Mouse (Mus musculus): ENCODE measurements around the gene Casp7.
"Not testable (repeated sequence)": the region's sequence is repeated elsewhere in the genome, so short reads cannot be mapped to it uniquely, and the experiment has no call there.

Gene Casp7

DNA sequence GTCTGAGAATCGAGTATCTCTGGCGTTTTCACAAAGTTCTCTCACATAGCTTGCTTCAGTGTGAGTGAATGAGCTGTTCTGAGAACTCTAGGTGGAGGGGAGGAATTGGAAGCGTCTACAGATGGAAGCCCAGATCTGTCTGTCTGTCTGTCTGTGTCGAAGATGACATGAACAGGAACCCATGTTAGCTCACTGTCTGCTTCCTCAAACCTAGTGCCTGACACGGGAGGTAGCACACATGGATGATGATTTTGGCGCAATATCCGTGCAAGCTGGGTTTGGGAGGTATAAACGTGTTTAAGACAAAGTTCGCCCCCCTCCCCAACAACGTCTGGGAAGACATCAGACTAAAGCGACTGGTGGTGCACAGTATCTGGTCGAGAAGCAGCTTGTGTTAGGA, 702 bp upstream of the Casp7 start:
- no peaks in the 10 kb centered on the region for H3K36me3 ChIP-seq (ENCODE audit: control insufficient read depth, insufficient read depth, low read length, poor library complexity, severe bottlenecking)
- DNase-seq (ENCODE audit: low read depth, low spot score) = peak; percentile 40
- H3K27me3 ChIP-seq (ENCODE audit: control insufficient read depth, insufficient read depth, low read length, poor library complexity, severe bottlenecking) = no peaks in the 10 kb centered on the region

DNA sequence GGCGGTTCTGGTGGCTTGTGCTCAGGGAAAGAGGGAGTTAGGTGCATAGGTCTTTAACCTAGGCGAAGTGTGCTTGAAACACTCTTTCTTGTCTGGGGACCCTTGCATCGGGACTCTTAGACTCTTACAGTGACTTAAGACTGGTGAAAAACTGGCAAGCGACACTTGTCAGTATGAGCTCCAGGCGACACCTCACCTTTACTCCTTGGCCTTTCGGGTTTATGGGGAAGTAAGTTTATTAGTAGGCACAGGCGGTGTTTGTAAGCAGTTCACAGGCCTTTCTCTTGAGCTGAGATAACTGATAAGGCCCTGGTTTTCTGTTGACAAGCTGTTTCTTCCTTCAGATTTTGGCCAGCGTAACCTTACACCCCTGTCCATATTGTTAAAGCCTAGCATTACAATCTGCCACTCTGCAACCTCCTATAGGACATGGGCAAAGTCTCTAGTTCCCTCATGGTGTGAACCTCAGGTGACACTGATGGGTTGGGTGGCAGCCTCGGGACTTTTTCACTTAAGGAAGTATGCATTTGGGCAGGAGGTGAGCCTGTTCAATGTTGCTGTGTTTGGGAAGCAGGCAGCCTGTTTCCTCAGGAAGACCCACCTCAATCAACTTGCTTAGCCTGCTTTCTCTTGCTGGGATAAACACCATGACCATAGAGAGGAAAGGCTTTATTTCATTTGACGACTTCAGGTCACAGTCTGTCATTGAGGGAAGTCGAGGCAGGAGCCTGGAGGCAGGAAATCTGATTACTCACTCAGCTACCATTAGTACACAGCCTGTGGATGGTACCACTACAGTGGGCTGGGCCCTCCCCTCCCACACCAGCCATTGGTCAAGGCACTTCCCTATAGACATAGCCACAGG, 966 bp downstream of the Casp7 start:
- H3K36me3 ChIP-seq (ENCODE audit: control insufficient read depth, insufficient read depth, low read length, poor library complexity, severe bottlenecking) = no peaks in the 10 kb centered on the region
- peak; percentile 24 for DNase-seq (ENCODE audit: low read depth, low spot score)
- no peaks in the 10 kb centered on the region for H3K27me3 ChIP-seq (ENCODE audit: control insufficient read depth, insufficient read depth, low read length, poor library complexity, severe bottlenecking)

DNA sequence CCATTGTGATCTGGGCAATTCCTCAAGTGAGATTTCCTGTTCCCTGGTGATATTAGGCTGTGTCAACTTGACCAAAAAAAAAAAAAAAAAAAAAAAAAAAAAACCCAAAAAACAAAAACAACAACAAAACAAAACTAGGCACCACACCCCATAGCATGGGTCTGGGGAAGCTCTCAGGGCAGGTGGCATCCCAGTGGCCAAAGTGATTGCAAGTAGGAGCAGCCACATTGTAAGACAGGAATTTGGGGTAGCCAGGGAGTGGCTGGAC, 1.5 kb downstream of the Casp7 start:
- no peak for DNase-seq (ENCODE audit: low read depth, low spot score)
- Histone ChIP-seq H3K27me3 (ENCODE audit: control insufficient read depth, insufficient read depth, low read length, poor library complexity, severe bottlenecking) (no peaks in the 10 kb centered on the region), H3K36me3 (ENCODE audit: control insufficient read depth, insufficient read depth, low read length, poor library complexity, severe bottlenecking) (no peaks in the 10 kb centered on the region)

DNA sequence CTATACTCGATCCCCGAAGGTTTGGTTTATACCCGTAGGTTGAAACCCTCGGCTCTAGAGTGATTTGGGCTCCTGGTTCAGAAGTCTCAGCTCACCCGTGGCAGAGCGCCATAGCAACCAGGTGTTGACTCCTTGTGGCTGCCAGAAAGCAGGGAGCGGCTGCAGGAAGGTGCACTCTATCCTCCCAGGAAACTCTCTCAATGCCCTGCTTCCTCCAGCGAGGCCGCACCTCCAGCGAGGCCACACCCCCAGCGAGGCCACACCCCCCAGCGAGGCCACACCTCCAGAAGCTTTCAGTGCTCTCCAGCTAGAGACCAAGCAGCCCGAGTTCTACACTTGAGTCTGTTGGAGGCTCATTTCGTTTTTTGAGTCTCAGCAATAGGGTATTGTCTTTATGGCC, 3.3 kb downstream of the Casp7 start:
- Histone ChIP-seq H3K36me3 (ENCODE audit: control insufficient read depth, insufficient read depth, low read length, poor library complexity, severe bottlenecking) (no peaks in the 10 kb centered on the region; the same call in 1 of the 2 replicates), H3K27me3 (ENCODE audit: control insufficient read depth, insufficient read depth, low read length, poor library complexity, severe bottlenecking) (no peaks in the 10 kb centered on the region)
- peak; percentile 77 for DNase-seq (ENCODE audit: low read depth, low spot score)

DNA sequence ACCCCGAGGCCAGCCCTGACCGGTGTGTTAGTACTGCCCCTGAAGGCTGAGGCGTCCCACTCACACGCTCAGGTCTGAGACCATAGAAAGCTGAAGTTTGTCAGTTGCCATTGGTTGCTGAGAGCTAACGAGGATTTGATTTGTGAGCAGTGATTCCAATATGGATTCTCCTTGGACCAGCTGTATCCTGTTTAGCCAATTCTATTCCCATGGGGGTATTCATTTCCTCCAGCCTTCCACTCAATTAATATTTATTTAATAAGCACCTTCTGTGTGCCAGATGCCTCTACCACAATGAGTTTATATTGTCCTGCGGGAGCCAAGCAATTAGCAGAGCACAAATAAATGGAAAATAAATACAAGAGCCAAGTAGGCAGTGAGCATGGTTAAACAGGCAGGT, 4.9 kb downstream of the Casp7 start:
- no peak for DNase-seq (ENCODE audit: low read depth, low spot score)
- no peaks in the 10 kb centered on the region; the same call in 1 of the 2 replicates for H3K36me3 ChIP-seq (ENCODE audit: control insufficient read depth, insufficient read depth, low read length, poor library complexity, severe bottlenecking)
- H3K27me3 ChIP-seq (ENCODE audit: control insufficient read depth, insufficient read depth, low read length, poor library complexity, severe bottlenecking) = no peaks in the 10 kb centered on the region

DNA sequence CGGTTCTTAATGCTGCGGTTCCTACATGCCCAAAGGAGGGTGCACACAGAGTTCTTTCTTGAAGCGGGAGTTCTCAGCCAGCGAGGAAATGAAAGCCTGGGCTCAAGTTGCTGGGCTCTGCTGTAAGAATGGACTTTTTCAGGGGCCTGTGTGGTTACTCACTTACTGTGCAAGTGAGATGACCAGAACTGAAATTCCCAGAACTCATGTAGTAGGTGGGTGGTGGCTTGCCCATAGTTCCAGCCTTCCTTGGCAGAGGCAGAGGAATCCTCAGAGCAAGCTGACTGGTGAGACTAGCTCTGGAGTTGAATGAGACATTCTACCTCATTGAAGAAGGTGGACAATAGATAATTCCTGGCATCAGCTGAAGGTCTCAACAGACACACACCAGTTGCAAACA, 8.9 kb downstream of the Casp7 start:
- Histone ChIP-seq H3K36me3 (ENCODE audit: control insufficient read depth, insufficient read depth, low read length, poor library complexity, severe bottlenecking) (no peaks in the 10 kb centered on the region; the same call in 1 of the 2 replicates), H3K27me3 (ENCODE audit: control insufficient read depth, insufficient read depth, low read length, poor library complexity, severe bottlenecking) (no peaks in the 10 kb centered on the region)
- no peak for DNase-seq (ENCODE audit: low read depth, low spot score)

DNA sequence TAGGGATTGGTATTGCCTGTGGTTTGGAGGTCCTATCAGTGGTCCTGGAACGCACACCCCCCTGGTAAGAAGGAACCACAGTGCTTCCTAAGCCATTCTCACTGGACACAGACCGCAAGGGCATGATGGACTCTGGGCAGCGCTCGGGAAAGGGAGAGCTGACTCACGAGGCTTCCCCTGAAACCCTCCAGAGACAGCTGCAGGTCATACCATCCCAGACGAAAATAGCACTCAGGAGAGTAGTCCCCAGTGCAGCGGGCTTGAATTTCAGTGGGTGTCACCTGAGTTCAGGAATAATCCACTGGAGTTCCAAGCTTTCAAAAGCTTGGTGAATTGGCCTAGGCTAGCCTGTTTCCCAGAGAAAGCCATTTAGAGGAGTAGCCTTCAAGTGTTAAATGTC, 9.7 kb downstream of the Casp7 start:
- DNase-seq (ENCODE audit: low read depth, low spot score) = no peak
- Histone ChIP-seq H3K36me3 (ENCODE audit: control insufficient read depth, insufficient read depth, low read length, poor library complexity, severe bottlenecking) (no peaks in the 10 kb centered on the region; the same call in 1 of the 2 replicates), H3K27me3 (ENCODE audit: control insufficient read depth, insufficient read depth, low read length, poor library complexity, severe bottlenecking) (no peaks in the 10 kb centered on the region)

DNA sequence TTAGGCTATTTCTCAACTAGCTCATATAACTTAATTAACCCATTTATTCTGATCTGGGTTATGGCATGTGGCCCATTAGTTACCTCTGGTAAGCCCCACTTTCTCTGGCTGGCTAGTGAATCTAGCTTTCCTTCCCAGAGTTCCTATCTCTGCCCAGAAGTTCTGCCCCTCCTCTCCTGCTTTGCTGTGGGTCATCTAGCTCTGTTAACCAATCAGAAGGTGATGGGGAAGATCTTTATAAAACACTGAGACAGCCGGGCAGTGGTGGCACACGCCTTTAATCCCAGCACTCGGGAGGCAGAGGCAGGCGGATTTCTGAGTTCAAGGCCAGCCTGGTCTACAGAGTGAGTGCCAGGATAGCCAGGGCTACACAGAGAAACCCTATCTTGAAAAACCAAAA, 13.0 kb downstream of the Casp7 start:
- not testable (repeated sequence) for H3K27me3 ChIP-seq (ENCODE audit: control insufficient read depth, insufficient read depth, low read length, poor library complexity, severe bottlenecking); DNase-seq (ENCODE audit: low read depth, low spot score); H3K36me3 ChIP-seq (ENCODE audit: control insufficient read depth, insufficient read depth, low read length, poor library complexity, severe bottlenecking)

DNA sequence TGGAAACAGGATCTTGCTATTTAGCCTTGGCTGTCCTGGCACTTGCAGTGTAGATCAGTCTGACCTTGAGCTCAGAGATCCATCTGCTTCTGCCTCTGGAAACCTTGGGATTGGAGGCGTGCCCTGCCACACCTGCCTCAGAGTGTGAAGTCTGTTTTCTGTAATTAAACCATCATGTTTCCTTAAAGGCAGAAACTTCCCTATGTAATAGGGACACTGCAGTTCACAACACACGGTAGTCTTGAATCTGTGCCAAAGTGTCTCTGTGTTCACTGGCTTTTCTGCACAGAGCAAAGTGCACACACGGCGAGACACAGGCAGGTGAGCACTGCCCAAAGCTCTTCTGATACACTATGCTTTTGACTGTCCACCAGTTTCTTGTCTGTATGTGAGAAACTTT, 21.5 kb downstream of the Casp7 start:
- DNase-seq (ENCODE audit: low read depth, low spot score) = no peak
- Histone ChIP-seq H3K27me3 (ENCODE audit: control insufficient read depth, insufficient read depth, low read length, poor library complexity, severe bottlenecking) (no peaks in the 10 kb centered on the region), H3K36me3 (ENCODE audit: control insufficient read depth, insufficient read depth, low read length, poor library complexity, severe bottlenecking) (0 out of 2 replicates have a peak, but pooled peaks cover 2% of the 10 kb centered on the region)

DNA sequence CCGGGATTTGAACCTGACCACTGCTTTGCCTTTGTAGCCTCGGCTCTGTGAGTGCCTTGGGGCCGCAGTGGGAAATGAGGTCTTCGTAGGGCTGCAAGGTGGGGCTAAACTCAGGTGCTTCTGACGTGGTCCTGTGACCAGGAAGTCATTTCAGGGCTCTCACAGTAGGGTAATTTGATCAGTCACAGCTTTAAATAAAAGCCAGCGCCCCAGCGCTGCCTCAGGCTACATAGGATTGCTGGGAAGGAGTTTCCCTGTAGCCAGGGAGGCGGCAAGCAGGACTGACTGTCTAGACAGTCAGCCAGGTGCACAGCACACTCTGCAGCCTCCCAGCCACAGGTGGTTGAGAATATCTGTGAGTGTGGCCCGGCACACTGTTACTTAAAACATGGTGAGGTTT, 22.5 kb downstream of the Casp7 start:
- no peaks in the 10 kb centered on the region for H3K27me3 ChIP-seq (ENCODE audit: control insufficient read depth, insufficient read depth, low read length, poor library complexity, severe bottlenecking)
- 0 out of 2 replicates have a peak, but pooled peaks cover 2% of the 10 kb centered on the region for H3K36me3 ChIP-seq (ENCODE audit: control insufficient read depth, insufficient read depth, low read length, poor library complexity, severe bottlenecking)
- DNase-seq (ENCODE audit: low read depth, low spot score) = no peak

DNA sequence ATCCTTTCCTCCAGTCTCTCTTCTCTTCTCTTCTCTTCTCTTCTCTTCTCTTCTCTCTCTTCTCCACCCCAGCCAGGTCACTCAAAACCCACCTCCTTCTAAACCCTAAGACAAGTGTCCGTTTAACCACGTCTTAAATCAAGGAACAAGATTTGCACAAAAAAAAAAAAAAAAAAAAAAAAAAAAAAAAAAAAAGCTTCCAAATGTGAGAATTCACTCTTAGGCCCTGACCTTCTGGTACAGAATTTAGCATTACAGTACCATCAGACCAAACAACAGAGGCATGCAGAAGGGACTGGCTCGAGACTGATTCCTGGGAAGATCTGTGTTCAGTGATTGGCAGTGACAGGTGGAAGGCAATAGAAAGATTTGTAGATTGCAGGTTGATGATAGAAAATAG, 23.4 kb downstream of the Casp7 start:
- Histone ChIP-seq H3K36me3 (ENCODE audit: control insufficient read depth, insufficient read depth, low read length, poor library complexity, severe bottlenecking) (peaks cover 4% of the 10 kb centered on the region; the same call in 1 of the 2 replicates), H3K27me3 (ENCODE audit: control insufficient read depth, insufficient read depth, low read length, poor library complexity, severe bottlenecking) (no peaks in the 10 kb centered on the region)
- no peak for DNase-seq (ENCODE audit: low read depth, low spot score)

DNA sequence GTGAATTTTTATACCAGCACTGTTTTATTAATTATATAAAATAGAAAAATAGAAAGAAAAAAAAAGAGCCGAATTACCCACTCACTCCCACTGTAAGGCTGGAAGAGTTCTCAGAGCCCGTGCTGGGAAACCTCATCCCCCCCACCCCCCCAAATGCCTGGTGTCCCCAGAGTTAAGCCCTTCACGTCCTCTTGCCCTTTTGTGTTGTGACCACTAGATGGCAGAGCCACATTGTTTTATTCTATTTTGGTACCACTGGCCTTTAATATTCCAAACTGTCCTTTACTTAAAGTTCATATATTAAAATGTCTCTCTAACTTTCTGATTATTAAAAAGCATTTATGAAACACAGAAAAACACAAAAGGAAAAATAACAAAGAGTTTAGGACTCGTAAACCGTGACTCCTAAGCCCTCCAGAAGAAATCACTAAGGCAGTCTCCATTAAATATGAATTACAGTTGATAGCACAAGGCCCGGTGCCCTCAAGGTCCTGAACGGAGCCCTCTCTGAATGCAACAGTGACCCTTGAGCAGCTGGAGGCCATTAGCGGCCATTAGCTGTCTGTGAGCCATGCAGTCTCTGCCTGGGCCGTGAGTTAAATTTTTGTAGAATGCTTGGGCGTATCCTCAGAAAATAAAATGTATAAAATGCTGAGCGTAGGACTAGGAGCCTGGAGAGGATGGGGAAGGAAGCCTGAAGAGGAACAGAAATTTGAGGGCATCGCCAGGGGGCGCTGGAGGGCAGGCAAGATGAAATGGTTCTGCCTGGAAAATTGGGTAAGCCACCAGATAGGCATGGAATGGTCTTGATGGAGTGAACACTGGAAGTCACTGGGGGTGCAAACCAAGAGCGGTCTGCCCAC, 25.8 kb downstream of the Casp7 start:
- H3K36me3 ChIP-seq (ENCODE audit: control insufficient read depth, insufficient read depth, low read length, poor library complexity, severe bottlenecking) = peaks cover 4% of the 10 kb centered on the region; the same call in 1 of the 2 replicates
- no peaks in the 10 kb centered on the region for H3K27me3 ChIP-seq (ENCODE audit: control insufficient read depth, insufficient read depth, low read length, poor library complexity, severe bottlenecking)
- peak; percentile 63 for DNase-seq (ENCODE audit: low read depth, low spot score)

DNA sequence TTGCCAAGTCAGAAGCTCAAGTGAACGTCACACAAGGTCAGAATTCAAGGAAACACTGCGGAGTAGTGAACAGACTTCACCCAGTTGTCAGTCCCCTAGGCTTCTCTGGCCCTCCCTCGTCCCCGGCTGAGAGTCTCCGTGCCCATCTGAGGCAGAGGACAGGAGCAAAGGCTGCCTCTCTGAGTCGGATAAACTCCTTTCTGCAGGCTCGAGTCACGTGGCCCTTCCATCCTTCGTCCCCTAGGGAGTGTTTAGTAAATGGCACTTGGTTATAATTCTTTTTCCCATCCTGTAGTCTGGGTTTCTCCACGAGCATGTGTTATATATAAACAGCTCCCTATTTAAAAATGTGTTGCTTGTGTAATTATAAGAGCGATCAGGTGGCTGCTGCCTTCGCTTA, 26.4 kb downstream of the Casp7 start:
- Histone ChIP-seq H3K27me3 (ENCODE audit: control insufficient read depth, insufficient read depth, low read length, poor library complexity, severe bottlenecking) (no peaks in the 10 kb centered on the region), H3K36me3 (ENCODE audit: control insufficient read depth, insufficient read depth, low read length, poor library complexity, severe bottlenecking) (peaks cover 4% of the 10 kb centered on the region; the same call in 1 of the 2 replicates)
- DNase-seq (ENCODE audit: low read depth, low spot score) = no peak

DNA sequence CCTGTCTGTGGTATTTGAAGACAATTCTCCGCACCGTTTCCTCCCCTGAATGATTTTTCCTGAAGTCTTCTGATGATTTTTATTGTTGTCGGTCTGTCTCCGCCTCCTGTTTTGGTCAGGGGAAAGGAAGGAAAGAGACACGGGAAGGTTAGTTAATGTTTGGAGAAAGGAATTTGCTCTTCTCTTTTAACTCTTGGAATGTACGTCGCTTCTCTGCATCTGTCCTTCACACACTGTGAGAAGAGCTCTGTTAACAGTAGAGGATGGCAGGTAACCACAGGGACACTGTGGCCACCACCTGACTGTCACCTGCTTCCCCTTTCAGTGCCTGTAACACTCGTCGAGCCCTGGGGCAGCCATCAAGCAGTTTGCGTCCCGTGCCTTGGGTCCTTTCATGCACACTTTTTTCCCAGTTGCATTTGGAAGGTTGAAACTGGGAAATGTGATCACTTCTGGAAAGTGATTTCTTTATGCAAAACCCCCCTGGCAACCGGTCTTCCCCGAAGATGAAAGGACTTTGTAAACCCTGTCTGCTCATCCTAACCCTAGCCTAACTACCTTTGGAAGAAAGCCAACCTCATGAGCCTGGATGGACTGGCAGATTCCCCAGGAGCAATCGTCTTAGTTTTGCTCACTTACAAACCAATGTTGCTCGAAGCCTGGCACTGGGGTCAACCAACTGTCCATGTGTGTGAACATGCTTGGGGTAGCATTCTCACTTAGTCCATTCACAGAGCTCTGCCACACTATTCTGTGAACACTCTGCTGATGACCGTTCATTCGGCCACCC, 27.9 kb downstream of the Casp7 start:
- H3K27me3 ChIP-seq (ENCODE audit: control insufficient read depth, insufficient read depth, low read length, poor library complexity, severe bottlenecking) = no peaks in the 10 kb centered on the region

More for the DNA sequence above, 27.9 kb downstream of the Casp7 start:
- peaks cover 4% of the 10 kb centered on the region; the same call in 1 of the 2 replicates for H3K36me3 ChIP-seq (ENCODE audit: control insufficient read depth, insufficient read depth, low read length, poor library complexity, severe bottlenecking)
- DNase-seq (ENCODE audit: low read depth, low spot score) = no peak
